ENCODE assay signal across 10 mouse cellular contexts in the genomic region with DNA sequence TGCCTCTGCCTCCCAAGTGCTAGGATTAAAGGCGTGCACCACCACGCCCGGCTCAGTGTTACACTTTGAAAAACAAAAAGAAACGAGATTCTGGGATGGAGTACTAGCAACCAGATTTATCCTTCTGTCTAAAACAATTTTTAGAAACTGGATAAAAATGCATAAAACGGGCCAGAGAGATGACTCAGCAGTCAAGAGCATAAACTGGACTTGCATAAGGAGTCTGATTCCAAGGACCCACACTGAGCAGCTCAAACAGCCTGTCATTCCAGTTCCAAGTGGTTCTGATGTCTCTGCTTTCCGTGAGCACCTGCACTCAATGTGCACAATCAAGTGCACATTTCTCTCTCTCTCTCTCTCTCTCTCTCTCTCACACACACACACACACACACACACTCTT. TPM values are rescaled to one million over a fixed set of nuclear protein-coding genes. Genes with fewer than 3 reads are reported as not detected.
A peak's percentile ranks its signal among the peaks of the same experiment; 100 is the strongest.
DNase-seq lines count a peak whose midpoint lies in the region.
"Had no signal": no experiment of that assay in that cellular context is flagged by ENCODE, and none has a peak within 500 bp of the region (broad histone marks: within the 10 kb centered on the region; RNA-seq: fewer than 3 reads in every experiment).

No protein-coding gene starts in this region.

- peak; percentile 49 to 83 for DNase-seq in adrenal gland, adult (ENCODE audit: inconsistent age in 2 of 2, low spot score in 1 of 2)
- no peak for DNase-seq in adrenal gland, adult 18-20 months (ENCODE audit: low spot score in 2 of 2)
- DNase-seq in layer of hippocampus, adult 18-20 months (ENCODE audit: low spot score in 2 of 2): peak; percentile 36 to 59
- DNase-seq in layer of hippocampus, adult 9-10 months (ENCODE audit: low spot score): no peak
- peak; percentile 19 for DNase-seq in right cerebral cortex, adult 2 months (ENCODE audit: low spot score in 2 of 2)
- no peak for DNase-seq in right cerebral cortex, postnatal 25 days
- DNase-seq in kidney, postnatal 10 days: no peak
- no peak for DNase-seq in spleen, postnatal 14 days (ENCODE audit: low spot score in 2 of 2)

RNA-seq across cellular contexts. Expression of gene Gm43552, which starts 22.9 kb away (rescaled TPM):
- total RNA-seq in adrenal gland, adult 18-20 months (2021): 1 to 10 TPM in 1 of 2 experiments, not detected in 1; 1.2 TPM
- total RNA-seq in layer of hippocampus, adult 18-20 months (2021): not detected
- total RNA-seq: common myeloid progenitor, adult 5-6 weeks; neutrophil, adult 5-6 weeks had no signal

RNA-seq across cellular contexts. Expression of gene Ugdh, which starts 34.0 kb away (rescaled TPM):
- 100 to 1,000 TPM in 1 of 2 experiments, 10 to 100 TPM in 1; 64.0 to 114 TPM for total RNA-seq in adrenal gland, adult 18-20 months (2021)
- 10 to 100 TPM; 30.1 to 33.5 TPM for total RNA-seq in layer of hippocampus, adult 18-20 months (2021)

Comparison
In these comparisons a context has a peak if more than half of its experiments do, and no peak if none do; other contexts are left out.
1. DNase-seq: peak in adrenal gland, adult (2 of 2), layer of hippocampus, adult 18-20 months (2 of 2) and right cerebral cortex, adult 2 months (2 of 2); none in adrenal gland, adult 18-20 months (0 of 2), layer of hippocampus, adult 9-10 months (single experiment), right cerebral cortex, postnatal 25 days (single experiment), kidney, postnatal 10 days (single experiment) and spleen, postnatal 14 days (0 of 2).